Mouse (Mus musculus) myocyte (in vitro differentiated cells): Measurements from ENCODE around the gene Dgke. TPM values are rescaled to one million over a fixed set of nuclear protein-coding genes. Genes with fewer than 3 reads are reported as not detected.

Experiments used
- H3K27me3 ChIP-seq: one replicate; pipeline ENCODE4 v1.6.1; 2011; ENCODE audit not compliant: control insufficient read depth, insufficient read depth, insufficient read length
- H3K36me3 ChIP-seq: one replicate; pipeline ENCODE4 v1.6.1; 2011; ENCODE audit not compliant: control insufficient read depth, insufficient read depth
- H3K4me2 ChIP-seq: one replicate; pipeline ENCODE4 v1.6.1; 2011; ENCODE audit warnings: low read depth, control low read depth
- H3K4me3 ChIP-seq: one replicate; pipeline ENCODE4 v1.5.1; 2011; ENCODE audit warnings: mild to moderate bottlenecking, control low read depth, moderate library complexity
- H3K79me2 ChIP-seq: one replicate; pipeline ENCODE4 v1.6.1; 2011; ENCODE audit not compliant: control insufficient read depth, insufficient read depth
- H3ac ChIP-seq: one replicate; pipeline ENCODE4 v1.6.1; 2011; ENCODE audit not compliant: control insufficient read depth, insufficient read length
- CEBPB ChIP-seq: IDR thresholded peaks from 2 replicates; pipeline ENCODE4 v1.6.1; 2011; ENCODE audit warnings: mild to moderate bottlenecking, moderate library complexity; ENCODE audit not compliant: poor library complexity, insufficient read depth, severe bottlenecking
- E2F4 ChIP-seq: IDR thresholded peaks from one replicate; pipeline ENCODE4 v1.6.1; 2011; ENCODE audit warnings: mild to moderate bottlenecking, control low read depth, moderate library complexity; ENCODE audit not compliant: insufficient read depth
- MAX ChIP-seq: IDR thresholded peaks from one replicate; pipeline ENCODE4 v1.6.1; 2011; ENCODE audit warnings: low read depth, mild to moderate bottlenecking, control low read depth
- MYOD1 ChIP-seq, 3 experiments: IDR thresholded peaks; one replicate each; pipeline ENCODE4 v1.6.1; 2011; ENCODE audit warnings: control low read depth in 2 of 3, low read depth in 2 of 3, mild to moderate bottlenecking in 2 of 3, moderate library complexity in 1 of 3; ENCODE audit not compliant: insufficient read length in 2 of 3, control insufficient read depth in 1 of 3
- MYOG ChIP-seq, 3 experiments: IDR thresholded peaks; one replicate each; pipeline ENCODE4 v1.6.1; 2011; ENCODE audit warnings: control low read depth in 2 of 3, low read depth in 2 of 3, mild to moderate bottlenecking in 2 of 3; ENCODE audit not compliant: insufficient read length in 2 of 3, control insufficient read depth in 1 of 3, insufficient read depth in 1 of 3
- POLR2A ChIP-seq: IDR thresholded peaks from one replicate; pipeline ENCODE4 v1.6.1; 2011; ENCODE audit warnings: low read depth, mild to moderate bottlenecking, control low read depth, moderate library complexity; ENCODE audit not compliant: insufficient read length
- POLR2AphosphoS2 ChIP-seq: IDR thresholded peaks from one replicate; pipeline ENCODE4 v1.6.1; 2011; ENCODE audit warnings: low read depth, control low read depth; ENCODE audit not compliant: insufficient read length
- REST ChIP-seq: IDR thresholded peaks from one replicate; pipeline ENCODE4 v1.6.1; 2011; ENCODE audit warnings: mild to moderate bottlenecking, control low read depth, moderate library complexity; ENCODE audit not compliant: insufficient read depth, insufficient read length
- SRF ChIP-seq: IDR thresholded peaks from one replicate; pipeline ENCODE4 v1.6.1; 2011; ENCODE audit warnings: low read depth; ENCODE audit not compliant: control insufficient read depth, insufficient read length
- TCF12 ChIP-seq: IDR thresholded peaks from one replicate; pipeline ENCODE4 v1.6.1; 2011; ENCODE audit warnings: mild to moderate bottlenecking, control low read depth; ENCODE audit not compliant: poor library complexity, insufficient read depth, severe bottlenecking
- TCF3 ChIP-seq: IDR thresholded peaks from one replicate; pipeline ENCODE4 v1.6.1; 2011; ENCODE audit warnings: low read depth, control low read depth; ENCODE audit not compliant: insufficient read length
- USF1 ChIP-seq: IDR thresholded peaks from one replicate; pipeline ENCODE4 v1.6.1; 2011; ENCODE audit warnings: low read depth, mild to moderate bottlenecking, control low read depth, moderate library complexity
- polyA plus RNA-seq: library from polyadenylated mRNA; unstranded; fragments of >200 nt; fragmentation: generic; extraction: Trizol; gene quantifications from one replicate; pipeline ENCODE4 v1.2.1, GENCODE M21; 2012; ENCODE audit warnings: missing spikeins

Gene Dgke
- polyA plus RNA-seq, 1 experiment = 1.5 TPM

GRCm38 (mm10) chr11:89017514-89018182, 49.0 kb downstream of the Dgke start:
- H3ac ChIP-seq = no peak overlapping the region
- no peaks in the 10 kb centered on the region for H3K27me3 ChIP-seq
- no peaks in the 10 kb centered on the region for H3K79me2 ChIP-seq
- TF ChIP-seq POLR2AphosphoS2 (no peak), TCF3 (no peak), REST (no peak), MYOG (IDR thresholded peaks at IDR 0.05; ENCODE audit: control insufficient read depth in 1 of 3, insufficient read depth in 1 of 3, insufficient read length in 2 of 3, low read depth in 2 of 3) (no peak), POLR2A (no peak), MYOD1 (IDR thresholded peaks at IDR 0.05; ENCODE audit: control insufficient read depth in 1 of 3, insufficient read length in 2 of 3, low read depth in 2 of 3) (no peak), TCF12 (no peak), E2F4 (no peak), CEBPB (no peak), USF1 (no peak), SRF (no peak), MAX (no peak)
- no peak overlapping the region for H3K4me3 ChIP-seq
- no peaks in the 10 kb centered on the region for H3K36me3 ChIP-seq
- H3K4me2 ChIP-seq = no peak overlapping the region

GRCm38 (mm10) chr11:89012241-89012640, 54.4 kb downstream of the Dgke start:
- H3K4me2 ChIP-seq = no peak overlapping the region
- H3K36me3 ChIP-seq = no peaks in the 10 kb centered on the region
- H3K79me2 ChIP-seq = no peaks in the 10 kb centered on the region
- TF ChIP-seq POLR2A (no peak), CEBPB (no peak), MYOD1 (IDR thresholded peaks at IDR 0.05; ENCODE audit: control insufficient read depth in 1 of 3, insufficient read length in 2 of 3, low read depth in 2 of 3) (no peak), E2F4 (no peak), USF1 (no peak), TCF3 (no peak)
- no peak overlapping the region for H3K4me3 ChIP-seq
- H3ac ChIP-seq = no peak overlapping the region
- H3K27me3 ChIP-seq = no peaks in the 10 kb centered on the region

- no peaks in the 10 kb centered on the region for H3K36me3 ChIP-seq
- H3ac ChIP-seq = no peak overlapping the region
- no peak for TF ChIP-seq E2F4
- TF ChIP-seq REST = no peak
- no peak for TF ChIP-seq TCF12
- TF ChIP-seq MAX = no peak
- no peak for TF ChIP-seq POLR2A
- no peak for TF ChIP-seq TCF3
- TF ChIP-seq CEBPB = no peak
- no peak for TF ChIP-seq MYOD1 (IDR thresholded peaks at IDR 0.05; ENCODE audit: control insufficient read depth in 1 of 3, insufficient read length in 2 of 3, low read depth in 2 of 3)
- no peak for TF ChIP-seq USF1
- TF ChIP-seq MYOG (IDR thresholded peaks at IDR 0.05; ENCODE audit: control insufficient read depth in 1 of 3, insufficient read depth in 1 of 3, insufficient read length in 2 of 3, low read depth in 2 of 3) = no peak
Measured at GRCm38 (mm10) chr11:89009496-89009895, 57.2 kb downstream of the Dgke start.

GRCm38 (mm10) chr11:89009066-89009465, 57.6 kb downstream of the Dgke start:
- Histone ChIP-seq H3K27me3 (no peaks in the 10 kb centered on the region), H3K4me2 (no peak overlapping the region), H3ac (no peak overlapping the region), H3K4me3 (no peak overlapping the region), H3K79me2 (no peaks in the 10 kb centered on the region), H3K36me3 (no peaks in the 10 kb centered on the region)
- no peak for TF ChIP-seq POLR2AphosphoS2
- TF ChIP-seq POLR2A = no peak
- no peak for TF ChIP-seq USF1

More at GRCm38 (mm10) chr11:89009496-89009895, 57.2 kb downstream of the Dgke start:
- H3K4me2 ChIP-seq = no peak overlapping the region
- H3K79me2 ChIP-seq = no peaks in the 10 kb centered on the region
- no peak overlapping the region for H3K4me3 ChIP-seq
- H3K27me3 ChIP-seq = no peaks in the 10 kb centered on the region

- no peak for TF ChIP-seq E2F4
- H3K4me3 ChIP-seq = no peak overlapping the region
- H3K79me2 ChIP-seq = no peaks in the 10 kb centered on the region
- no peak overlapping the region for H3ac ChIP-seq
- H3K27me3 ChIP-seq = no peaks in the 10 kb centered on the region
- no peak overlapping the region for H3K4me2 ChIP-seq
- no peaks in the 10 kb centered on the region for H3K36me3 ChIP-seq
Measured at GRCm38 (mm10) chr11:89007582-89007981, 59.1 kb downstream of the Dgke start.
